9 mouse cellular contexts compared by ENCODE assay signal in genomic region chr8:13675121-13675520, GRCm38 (mm10). TPM values are rescaled to one million over a fixed set of nuclear protein-coding genes. Genes with fewer than 3 reads are reported as not detected.
A peak's percentile ranks its signal among the peaks of the same experiment; 100 is the strongest.
DNase-seq lines count a peak whose midpoint lies in the region; ATAC-seq lines count a peak whose summit lies in the region.
"Had no signal": no experiment of that assay in that cellular context is flagged by ENCODE, and none has a peak within 500 bp of the region (broad histone marks: within the 10 kb centered on the region; RNA-seq: fewer than 3 reads in every experiment).

No protein-coding gene starts in this region.

- no peak for ATAC-seq in heart, embryonic 15.5 days (replicated peaks; ENCODE audit: insufficient number of reproducible peaks, insufficient read depth, low FRiP score, low read depth)
- ATAC-seq in embryonic facial prominence, embryonic 13.5 days (ENCODE audit: insufficient number of reproducible peaks, insufficient read depth, low FRiP score, low TSS enrichment, low read depth), result no peak
- ATAC-seq in liver, embryonic 13.5 days (ENCODE audit: low read depth), result no peak

- peak overlapping the region; percentile 94 for H3K4me2 ChIP-seq in heart, embryonic 15.5 days
- H3K4me2 ChIP-seq in embryonic facial prominence, embryonic 13.5 days, result peak overlapping the region; percentile 85
- peak overlapping the region; percentile 99 for H3K4me2 ChIP-seq in liver, embryonic 13.5 days

- 0 out of 2 replicates have a peak overlapping the region, but pooled peaks have one; percentile 84 for H3K9ac ChIP-seq in heart, embryonic 15.5 days
- H3K9ac ChIP-seq in embryonic facial prominence, embryonic 13.5 days, result 0 out of 2 replicates have a peak overlapping the region, but pooled peaks have one; percentile 82
- 0 out of 2 replicates have a peak overlapping the region, but pooled peaks have one; percentile 81 for H3K9ac ChIP-seq in liver, embryonic 13.5 days

- H3K4me1 ChIP-seq in heart, embryonic 15.5 days (replicated peaks), result peaks cover 64% of the 10 kb centered on the region
- H3K4me1 ChIP-seq in embryonic facial prominence, embryonic 13.5 days, result peaks cover 30% of the 10 kb centered on the region
- peaks cover 81% of the 10 kb centered on the region for H3K4me1 ChIP-seq in liver, embryonic 13.5 days (replicated peaks)

- peak overlapping the region; percentile 89 for H3K27ac ChIP-seq in heart, embryonic 15.5 days
- no peak overlapping the region for H3K27ac ChIP-seq in embryonic facial prominence, embryonic 13.5 days
- peak overlapping the region; percentile 76 for H3K27ac ChIP-seq in liver, embryonic 13.5 days

- WGBS in heart, embryonic 15.5 days, result 47% methylated on average over 4 of the region's 4 CpGs
- WGBS in embryonic facial prominence, embryonic 13.5 days, result 62% methylated on average over 4 of the region's 4 CpGs
- WGBS in liver, embryonic 13.5 days (ENCODE audit: insufficient replicate concordance), result 17% methylated on average over 4 of the region's 4 CpGs

- no peaks in the 10 kb centered on the region for H3K27me3 ChIP-seq in heart, embryonic 15.5 days
- peaks cover 21% of the 10 kb centered on the region for H3K27me3 ChIP-seq in embryonic facial prominence, embryonic 13.5 days
- no peaks in the 10 kb centered on the region for H3K27me3 ChIP-seq in liver, embryonic 13.5 days

- H3K9me3 ChIP-seq in heart, embryonic 15.5 days (replicated peaks), result no peaks in the 10 kb centered on the region
- no peaks in the 10 kb centered on the region for H3K9me3 ChIP-seq in embryonic facial prominence, embryonic 13.5 days
- no peaks in the 10 kb centered on the region for H3K9me3 ChIP-seq in liver, embryonic 13.5 days (replicated peaks)
- H3K9me3 ChIP-seq: G1E had no signal

- intact Hi-C loops in left cerebral cortex, postnatal 36 days (cut with DNase I), result loop anchor here (5.0 kb wide), 2 partner anchors 33 to 123 kb away; no protein-coding TSS in a partner anchor

- no peak for DNase-seq in heart, adult 11 months
- peak; percentile 79 for DNase-seq in A20 (ENCODE audit: low read depth, low spot score)
- no peak for DNase-seq in liver, embryonic 13.5 days
- DNase-seq in right cerebral cortex, postnatal 10 days (ENCODE audit: low spot score in 2 of 2), result no peak
- no peak for DNase-seq in layer of hippocampus, adult 9-10 months (ENCODE audit: low spot score)
- no peak for DNase-seq in left cerebral cortex, postnatal 36 days (ENCODE audit: low spot score in 2 of 2)

- peak overlapping the region; percentile 89 for H3K4me3 ChIP-seq in heart, embryonic 15.5 days
- peak overlapping the region; percentile 82 for H3K4me3 ChIP-seq in embryonic facial prominence, embryonic 13.5 days
- peak overlapping the region; percentile 80 for H3K4me3 ChIP-seq in liver, embryonic 13.5 days (replicated peaks)

- H3K36me3 ChIP-seq in heart, embryonic 15.5 days, result no peaks in the 10 kb centered on the region
- H3K36me3 ChIP-seq in embryonic facial prominence, embryonic 13.5 days, result no peaks in the 10 kb centered on the region
- H3K36me3 ChIP-seq in liver, embryonic 13.5 days, result no peaks in the 10 kb centered on the region
- H3K36me3 ChIP-seq: G1E had no signal

RNA-seq across cellular contexts. Expression of gene Rasa3, which starts 2.3 kb away (rescaled TPM):
- 19.0 and 28.5 TPM in 2 replicates for polyA plus RNA-seq in heart, embryonic 15.5 days (2015; fragmentation: Nextera tagmentation; extraction: Ambion mirVana)
- polyA plus RNA-seq in embryonic facial prominence, embryonic 13.5 days (2015; fragmentation: Nextera tagmentation; extraction: Ambion mirVana), result 25.5 and 29.1 TPM in 2 replicates
- polyA plus RNA-seq in liver, embryonic 13.5 days (2015; fragmentation: Nextera tagmentation; extraction: Ambion mirVana), result 15.9 and 19.1 TPM in 2 replicates
- 10 to 100 TPM; 57.0 to 62.5 TPM for total RNA-seq in left cerebral cortex, postnatal 36 days (2021)

RNA-seq across cellular contexts. Expression of gene Cfap97d2, which starts 30.6 kb away (rescaled TPM):
- not detected in 2 replicates for polyA plus RNA-seq in heart, embryonic 15.5 days (2015; fragmentation: Nextera tagmentation; extraction: Ambion mirVana)
- 0.15 TPM in 1 of 2 replicates, not detected in the other for polyA plus RNA-seq in embryonic facial prominence, embryonic 13.5 days (2015; fragmentation: Nextera tagmentation; extraction: Ambion mirVana)
- not detected in 2 replicates for polyA plus RNA-seq in liver, embryonic 13.5 days (2015; fragmentation: Nextera tagmentation; extraction: Ambion mirVana)
- total RNA-seq in left cerebral cortex, postnatal 36 days (2021), result 1 to 10 TPM in 1 of 2 experiments, under 1 TPM in 1; 0.84 to 1.5 TPM
- polyA plus RNA-seq: G1E had no signal
